Mouse (Mus musculus) brain, embryonic 14.5 days (tissue): Measurements from ENCODE around the gene Vmn1r207-ps. TPM values are rescaled to one million over a fixed set of nuclear protein-coding genes. Genes with fewer than 3 reads are reported as not detected.
"Not testable (repeated sequence)": the region's sequence is repeated elsewhere in the genome, so short reads cannot be mapped to it uniquely, and the experiment has no call there.

ENCODE experiments used
- DNase-seq: peaks from one replicate; pipeline ENCODE4 v3.0.0-alpha.2; 2011; ENCODE audit warnings: low read depth
- CTCF ChIP-seq: fragments of 200-500 bp; IDR thresholded peaks from 2 replicates; pipeline ENCODE4 v1.5.1; 2012; ENCODE audit warnings: inconsistent platforms, mild to moderate bottlenecking, moderate library complexity, borderline replicate concordance; ENCODE audit not compliant: insufficient read depth, insufficient read length; ENCODE audit errors: extremely low read depth
- POLR2A ChIP-seq: fragments of 200-500 bp; IDR thresholded peaks from 2 replicates; pipeline ENCODE4 v1.6.1; 2012; ENCODE audit warnings: mild to moderate bottlenecking, inconsistent platforms, borderline replicate concordance; ENCODE audit not compliant: poor library complexity, insufficient read depth, insufficient read length, severe bottlenecking; ENCODE audit errors: extremely low read depth
- polyA plus RNA-seq: library from polyadenylated mRNA; depleted of rRNA; stranded (reverse); fragments of >200 nt; gene quantifications from 2 replicates; pipeline ENCODE4 v1.2.3, GENCODE M21; 2012; rRNA removed

The Vmn1r207-ps gene
- not detected in 2 replicates for polyA plus RNA-seq

GRCm38 (mm10) chr13:22729529-22729928 lies at the start of gene Vmn1r207-ps:
Gene Vmn1r207-ps (minus strand): TSS chr13:22729629.
- DNase-seq = not testable (repeated sequence)

- not testable (repeated sequence) for DNase-seq
Measured at GRCm38 (mm10) chr13:22777300-22777699, 47.9 kb upstream of the Vmn1r207-ps start, which contains the start of gene Vmn1r208. Gene Vmn1r208 (minus strand): TSS chr13:22777400.

GRCm38 (mm10) chr13:22771592-22771991 lies 42.2 kb upstream of the Vmn1r207-ps start:
- DNase-seq = not testable (repeated sequence)

- TF ChIP-seq CTCF (peak; percentile 19; the same call in 1 of the 2 replicates), POLR2A (no peak)
- DNase-seq = peak; percentile 15
Measured at GRCm38 (mm10) chr13:22747524-22747923, 18.1 kb upstream of the Vmn1r207-ps start.

GRCm38 (mm10) chr13:22706947-22707346 lies 22.5 kb downstream of the Vmn1r207-ps start:
- DNase-seq = not testable (repeated sequence)

- DNase-seq = not testable (repeated sequence)
Measured at GRCm38 (mm10) chr13:22702951-22703350, 26.5 kb downstream of the Vmn1r207-ps start.

Other genes starting within 250 kb of the Vmn1r207-ps start
- gene Vmn1r202, start 224.2 kb downstream of the Vmn1r207-ps start, polyA plus RNA-seq = 0.01 TPM in 1 of 2 replicates, not detected in the other
- gene Vmn1r203, start 211.5 kb downstream of the Vmn1r207-ps start, polyA plus RNA-seq = not detected in 2 replicates
- not detected in 2 replicates for gene Vmn1r204, start 176.4 kb downstream of the Vmn1r207-ps start, polyA plus RNA-seq
- gene Vmn1r205, start 136.6 kb downstream of the Vmn1r207-ps start, polyA plus RNA-seq = not detected in 2 replicates
- gene Vmn1r206, start 105.4 kb downstream of the Vmn1r207-ps start, polyA plus RNA-seq = not detected in 2 replicates
- gene Vmn1r208, start 47.8 kb upstream of the Vmn1r207-ps start, polyA plus RNA-seq = not detected in 2 replicates
- not detected in 2 replicates for gene Vmn1r209, start 80.1 kb upstream of the Vmn1r207-ps start, polyA plus RNA-seq
- not detected in 2 replicates for gene Vmn1r210, start 101.7 kb upstream of the Vmn1r207-ps start, polyA plus RNA-seq
- not detected in 2 replicates for gene Vmn1r211, start 127.9 kb upstream of the Vmn1r207-ps start, polyA plus RNA-seq
- not detected in 2 replicates for gene Vmn1r212, start 154.6 kb upstream of the Vmn1r207-ps start, polyA plus RNA-seq